Mouse (Mus musculus) megakaryocyte, embryonic 14.5 days (primary cell): ENCODE measurements around the gene Adam33.

ENCODE experiments used
- FLI1 ChIP-seq: IDR thresholded peaks from 2 replicates; pipeline ENCODE4 v1.6.1; 2012; ENCODE audit warnings: low read length, inconsistent platforms, mixed read lengths
- GATA1 ChIP-seq: IDR thresholded peaks from 3 replicates; pipeline ENCODE4 v1.6.1; 2012; ENCODE audit warnings: mixed read lengths, low read length, inconsistent platforms, borderline replicate concordance

DNA sequence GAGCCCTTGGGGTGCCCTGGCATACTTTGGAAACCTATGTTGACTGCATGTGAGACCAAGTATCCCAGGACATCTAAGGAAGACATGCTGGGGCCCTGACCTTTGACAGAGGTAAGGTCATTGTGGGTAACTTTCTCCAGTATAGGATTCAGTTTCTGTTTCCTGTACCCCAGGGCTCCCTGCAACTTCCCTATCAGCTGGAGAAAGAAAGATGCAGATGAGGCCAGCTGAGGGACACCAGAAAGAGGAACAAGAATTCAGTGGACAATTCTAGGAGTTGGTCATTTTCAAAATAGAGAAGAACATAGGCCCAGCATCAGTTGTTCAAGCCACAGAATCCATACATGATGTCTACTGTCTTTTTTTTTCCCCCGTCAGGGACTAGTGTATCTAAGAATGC lies 26.0 kb upstream of the Adam33 start:
- TF ChIP-seq GATA1 (no peak), FLI1 (no peak)
